Mouse (Mus musculus) kidney, postnatal 10 days (tissue): ENCODE measurements around the gene Nfu1.

Source experiments
- DNase-seq: peaks from one replicate; pipeline ENCODE4 v3.0.0; 2021; ENCODE audit warnings: mixed read lengths

Nfu1 gene

GRCm38 (mm10) chr6:87008887-87009286 is at the start of gene Nfu1:
Nfu1 (plus strand) TSS chr6:87009236.
- no peak for DNase-seq

- no peak for DNase-seq
These were observed 44.9 kb upstream of the Nfu1 start for GRCm38 (mm10) chr6:86963987-86964685.

GRCm38 (mm10) chr6:86967166-86967565 is 41.9 kb upstream of the Nfu1 start:
- DNase-seq = no peak

- DNase-seq = no peak
These were observed 35.1 kb upstream of the Nfu1 start for GRCm38 (mm10) chr6:86973956-86974355.

GRCm38 (mm10) chr6:86978156-86978908 is 30.7 kb upstream of the Nfu1 start:
- no peak for DNase-seq

- DNase-seq = no peak
These were observed 30.1 kb upstream of the Nfu1 start for GRCm38 (mm10) chr6:86978909-86979265.

- DNase-seq = no peak
These were observed 27.8 kb upstream of the Nfu1 start for GRCm38 (mm10) chr6:86981206-86981605.

- DNase-seq = no peak
These were observed 23.5 kb upstream of the Nfu1 start for GRCm38 (mm10) chr6:86985314-86986106.

GRCm38 (mm10) chr6:86989576-86989975 is 19.5 kb upstream of the Nfu1 start:
- peak; percentile 35 for DNase-seq

- DNase-seq = no peak
These were observed 18.0 kb upstream of the Nfu1 start for GRCm38 (mm10) chr6:86991041-86991440.

GRCm38 (mm10) chr6:86992349-86992748 is 16.7 kb upstream of the Nfu1 start:
- no peak for DNase-seq

GRCm38 (mm10) chr6:86994254-86994653 is 14.8 kb upstream of the Nfu1 start:
- no peak for DNase-seq

GRCm38 (mm10) chr6:86996629-86997307 is 12.3 kb upstream of the Nfu1 start:
- peak; percentile 35 for DNase-seq

- DNase-seq = no peak
These were observed 11.7 kb upstream of the Nfu1 start for GRCm38 (mm10) chr6:86997360-86997759.

- peak; percentile 27 for DNase-seq
These were observed 7.0 kb upstream of the Nfu1 start for GRCm38 (mm10) chr6:87001995-87002394.

GRCm38 (mm10) chr6:87002521-87003055 is 6.4 kb upstream of the Nfu1 start:
- peak; percentile 95 for DNase-seq

GRCm38 (mm10) chr6:87004099-87004498 is 4.9 kb upstream of the Nfu1 start:
- DNase-seq = no peak

GRCm38 (mm10) chr6:87005577-87005976 is 3.5 kb upstream of the Nfu1 start:
- no peak for DNase-seq

- peak; percentile 97 for DNase-seq
These were observed 774 bp downstream of the Nfu1 start for GRCm38 (mm10) chr6:87009692-87010328.

- peak; percentile 63 for DNase-seq
These were observed 7.9 kb downstream of the Nfu1 start for GRCm38 (mm10) chr6:87016916-87017315.

GRCm38 (mm10) chr6:87018874-87019273 is 9.8 kb downstream of the Nfu1 start:
- DNase-seq = no peak

- DNase-seq = no peak
These were observed 12.8 kb downstream of the Nfu1 start for GRCm38 (mm10) chr6:87021791-87022190.
